Mouse (Mus musculus) midbrain, embryonic 16.5 days (tissue): ENCODE data around the gene Cnn1. TPM values are rescaled to one million over a fixed set of nuclear protein-coding genes. Genes with fewer than 3 reads are reported as not detected.
A peak's percentile ranks its signal among the peaks of the same experiment; 100 is the strongest.
"Not testable (repeated sequence)": the region's sequence is repeated elsewhere in the genome, so short reads cannot be mapped to it uniquely, and the experiment has no call there.

Experiments
- ATAC-seq: fragments of 200-750 bp; cut with Nextera tagmentation; 2 replicates; pipeline ENCODE4 v1.8.0; 2017; ENCODE audit warnings: moderate TSS enrichment
- H3K27ac ChIP-seq: fragments of 300-500 bp; sonication (generic); 2 replicates; pipeline ENCODE4 v1.5.1; 2014; ENCODE audit warnings: mild to moderate bottlenecking, low read length, mixed read lengths
- H3K27me3 ChIP-seq: fragments of 300-500 bp; sonication (generic); 2 replicates; pipeline ENCODE4 v1.6.1; 2014; ENCODE audit warnings: low read depth, low read length, mixed read lengths; ENCODE audit not compliant: control insufficient read depth, insufficient read depth
- H3K36me3 ChIP-seq: fragments of 300-500 bp; sonication (generic); 2 replicates; pipeline ENCODE4 v1.6.1; 2014; ENCODE audit warnings: mild to moderate bottlenecking, low read length, moderate library complexity, mixed read lengths; ENCODE audit not compliant: control insufficient read depth, insufficient read depth
- H3K4me1 ChIP-seq: fragments of 300-500 bp; sonication (generic); 2 replicates; pipeline ENCODE4 v1.6.1; 2014; ENCODE audit warnings: mild to moderate bottlenecking, low read length, mixed read lengths; ENCODE audit not compliant: control insufficient read depth, insufficient read depth
- H3K4me2 ChIP-seq: fragments of 300-500 bp; sonication (generic); 2 replicates; pipeline ENCODE4 v1.6.1; 2014; ENCODE audit warnings: mild to moderate bottlenecking, low read length, mixed read lengths
- H3K4me3 ChIP-seq: fragments of 300-500 bp; sonication (generic); 2 replicates; pipeline ENCODE4 v1.5.1; 2014; ENCODE audit warnings: low read depth, mild to moderate bottlenecking, low read length, moderate library complexity, mixed read lengths
- H3K9ac ChIP-seq: fragments of 300-500 bp; sonication (generic); 2 replicates; pipeline ENCODE4 v1.6.1; 2014; ENCODE audit warnings: low read depth, low read length, mixed read lengths
- H3K9me3 ChIP-seq: fragments of 300-500 bp; sonication (generic); replicated peaks from 2 replicates; pipeline ENCODE4 v1.6.1; 2014; ENCODE audit warnings: mild to moderate bottlenecking, low read length, mixed read lengths; ENCODE audit not compliant: control insufficient read depth, poor library complexity, severe bottlenecking
- WGBS: fragments of 180-500 bp; shearing (Covaris S2); extraction: QIAGEN DNeasy Blood & Tissue Kit; methylation state at CpG from one replicate; pipeline ENCODE4 v1.1.7; 2014; 5-methylcytosine and 5-hydroxymethylcytosine counted together
- polyA plus RNA-seq: library from polyadenylated mRNA; unstranded; fragments of >200 nt; fragmentation: Nextera tagmentation; extraction: Ambion mirVana; gene quantifications from 2 replicates; pipeline ENCODE4 v1.2.1, GENCODE M21; 2015

The Cnn1 gene
- polyA plus RNA-seq, 1 experiment from 2014 or later: 0.88 TPM

- H3K27me3 ChIP-seq: no peaks in the 10 kb centered on the region
- ATAC-seq: peak; percentile 79; the same call in 1 of the 2 replicates
- no peaks in the 10 kb centered on the region for H3K4me1 ChIP-seq
- WGBS: 54% methylated on average over 17 of the region's 17 CpGs
- no peaks in the 10 kb centered on the region for H3K9me3 ChIP-seq
- no peak overlapping the region for H3K4me3 ChIP-seq
- H3K36me3 ChIP-seq: no peaks in the 10 kb centered on the region
- H3K4me2 ChIP-seq: no peak overlapping the region
- H3K9ac ChIP-seq: no peak overlapping the region
- no peak overlapping the region for H3K27ac ChIP-seq
Measured at GRCm38 (mm10) chr9:22143108-22144037, 44.4 kb downstream of the Cnn1 start.

DNA sequence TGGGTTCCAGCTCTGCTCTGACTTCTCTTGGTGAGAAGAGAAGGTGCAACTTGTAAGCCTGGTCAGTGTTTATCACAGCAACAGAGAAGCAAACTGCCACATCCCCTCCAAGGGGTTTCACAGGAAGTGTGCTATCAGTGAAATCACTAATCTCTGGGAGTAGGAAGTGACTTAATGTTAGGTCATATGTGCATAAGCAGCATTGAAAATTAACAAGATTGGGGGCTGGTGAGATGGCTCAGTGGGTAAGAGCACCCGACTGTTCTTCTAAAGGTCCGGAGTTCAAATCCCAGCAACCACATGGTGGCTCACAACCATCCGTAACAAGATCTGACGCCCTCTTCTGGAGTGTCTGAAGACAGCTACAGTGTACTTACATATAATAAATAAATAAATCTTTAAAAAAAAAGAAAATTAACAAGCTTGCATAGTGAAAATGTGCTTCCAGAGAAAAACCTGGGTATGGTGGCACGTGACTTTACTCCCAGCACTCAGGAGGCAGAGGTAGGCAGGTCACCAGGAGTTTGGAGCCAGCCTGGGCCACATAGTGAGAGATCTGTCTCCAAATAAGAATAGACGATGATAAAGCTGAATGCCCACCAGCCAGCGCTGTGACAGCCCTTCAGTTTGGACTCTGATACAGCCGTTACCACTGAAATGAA is 45.4 kb downstream of the Cnn1 start:
- Histone ChIP-seq H3K9me3 (no peaks in the 10 kb centered on the region), H3K27me3 (no peaks in the 10 kb centered on the region), H3K27ac (no peak overlapping the region), H3K9ac (no peak overlapping the region), H3K4me3 (no peak overlapping the region), H3K4me2 (no peak overlapping the region), H3K4me1 (no peaks in the 10 kb centered on the region), H3K36me3 (no peaks in the 10 kb centered on the region)
- 82% methylated on average over 7 of the region's 8 CpGs for WGBS
- ATAC-seq: no peak

GRCm38 (mm10) chr9:22149426-22150248 is 50.6 kb downstream of the Cnn1 start:
- WGBS: 84% methylated on average over 20 of the region's 20 CpGs
- no peak overlapping the region for H3K27ac ChIP-seq
- no peak for ATAC-seq
- H3K4me2 ChIP-seq: no peak overlapping the region
- no peak overlapping the region for H3K4me3 ChIP-seq
- no peaks in the 10 kb centered on the region for H3K4me1 ChIP-seq
- H3K36me3 ChIP-seq: no peaks in the 10 kb centered on the region
- no peak overlapping the region for H3K9ac ChIP-seq
- no peaks in the 10 kb centered on the region for H3K27me3 ChIP-seq
- H3K9me3 ChIP-seq: no peaks in the 10 kb centered on the region

DNA sequence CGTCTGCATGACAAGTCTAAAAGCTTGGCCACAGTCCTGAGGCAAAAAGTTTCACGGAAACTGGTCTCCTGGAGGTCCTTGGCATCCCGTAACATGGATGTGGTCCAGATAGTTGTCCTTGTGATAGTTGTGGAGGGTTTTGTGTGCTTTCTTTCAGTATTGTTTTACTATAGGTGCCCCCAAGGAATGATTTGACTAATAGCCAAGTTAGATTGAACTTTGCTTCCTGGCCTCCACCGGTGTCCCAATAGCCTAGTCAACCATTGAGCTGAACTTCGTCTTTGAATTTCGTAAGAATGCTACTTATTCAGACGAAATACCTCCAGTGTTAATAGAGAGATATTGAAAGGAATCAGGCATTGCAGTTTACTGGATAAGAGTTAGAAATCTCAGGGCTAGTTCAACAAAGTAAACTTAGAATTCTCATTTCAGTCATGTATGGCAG is 51.3 kb downstream of the Cnn1 start:
- 85% methylated on average over 7 of the region's 7 CpGs for WGBS
- not testable (repeated sequence) for H3K9ac ChIP-seq, ATAC-seq

GRCm38 (mm10) chr9:22150946-22151345 is 51.9 kb downstream of the Cnn1 start:
- Histone ChIP-seq H3K27me3 (no peaks in the 10 kb centered on the region), H3K9me3 (no peaks in the 10 kb centered on the region), H3K36me3 (no peaks in the 10 kb centered on the region), H3K27ac (no peak overlapping the region), H3K4me2 (no peak overlapping the region), H3K9ac (no peak overlapping the region), H3K4me3 (no peak overlapping the region), H3K4me1 (no peaks in the 10 kb centered on the region)
- 89% methylated on average over 2 of the region's 2 CpGs for WGBS
- no peak for ATAC-seq

More for the DNA sequence above, 51.3 kb downstream of the Cnn1 start:
- H3K9me3 ChIP-seq, H3K4me2 ChIP-seq, H3K4me1 ChIP-seq, H3K4me3 ChIP-seq, H3K27ac ChIP-seq, H3K27me3 ChIP-seq, H3K36me3 ChIP-seq: not testable (repeated sequence)

GRCm38 (mm10) chr9:22153810-22154209 is 54.8 kb downstream of the Cnn1 start:
- Histone ChIP-seq H3K36me3 (no peaks in the 10 kb centered on the region), H3K4me1 (peaks cover 8% of the 10 kb centered on the region; the same call in 1 of the 2 replicates), H3K27ac (no peak overlapping the region), H3K9me3 (no peaks in the 10 kb centered on the region), H3K27me3 (no peaks in the 10 kb centered on the region), H3K4me3 (no peak overlapping the region), H3K4me2 (no peak overlapping the region), H3K9ac (no peak overlapping the region)
- WGBS: 89% methylated on average over 3 of the region's 3 CpGs
- no peak for ATAC-seq

- no peaks in the 10 kb centered on the region for H3K9me3 ChIP-seq
- 0 out of 2 replicates have a peak, but pooled peaks have one; percentile 4 for ATAC-seq
- no peaks in the 10 kb centered on the region for H3K27me3 ChIP-seq
- no peak overlapping the region for H3K27ac ChIP-seq
- H3K36me3 ChIP-seq: no peaks in the 10 kb centered on the region
- no peak overlapping the region for H3K4me2 ChIP-seq
- WGBS: 29% methylated on average over 10 of the region's 10 CpGs
- H3K4me3 ChIP-seq: no peak overlapping the region
- H3K4me1 ChIP-seq: peaks cover 8% of the 10 kb centered on the region; the same call in 1 of the 2 replicates
- H3K9ac ChIP-seq: no peak overlapping the region
Measured at GRCm38 (mm10) chr9:22155614-22156013, 56.6 kb downstream of the Cnn1 start.

DNA sequence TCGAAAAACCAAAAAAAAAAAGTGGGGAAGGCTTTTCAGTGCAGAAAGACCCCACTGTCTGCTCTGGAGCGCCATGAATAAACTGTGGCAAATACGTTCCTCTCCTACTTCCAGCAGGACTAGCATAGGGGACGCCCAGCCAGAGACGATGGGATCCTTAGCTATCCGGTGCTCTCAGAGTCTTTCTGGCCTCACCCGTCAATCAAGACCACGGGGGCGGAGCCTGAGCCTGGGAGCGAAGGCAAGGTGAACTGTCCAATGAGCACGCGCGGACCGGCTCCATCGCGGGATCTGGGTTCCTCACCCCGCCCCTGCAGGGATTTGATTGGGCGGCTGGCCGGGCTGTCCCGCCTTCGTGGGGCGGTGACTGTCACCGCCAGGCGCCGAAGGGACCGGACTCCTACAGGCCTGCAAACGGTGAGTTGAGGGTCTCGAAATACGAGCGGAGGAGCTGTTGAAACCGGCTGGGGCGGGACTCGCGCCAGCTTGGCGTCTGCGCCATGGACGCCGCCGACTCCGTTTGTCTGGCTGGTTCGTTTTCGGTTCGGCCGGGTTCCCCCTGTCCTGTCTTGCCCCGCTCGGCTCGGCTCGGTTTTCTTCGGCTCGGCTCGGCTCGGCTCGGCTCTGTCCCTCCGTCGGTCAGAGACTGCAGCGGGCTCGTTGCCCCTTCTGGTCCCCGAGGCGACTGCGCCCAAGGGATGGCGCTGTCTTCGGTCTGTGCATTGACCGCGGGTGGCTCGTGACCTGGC is 57.7 kb downstream of the Cnn1 start, which contains the start of gene Pigyl:
Gene Pigyl (plus strand): TSS at position 350 of the 749 bp plus-strand sequence.
- peak; percentile 98 for ATAC-seq
- peaks cover 8% of the 10 kb centered on the region; the same call in 1 of the 2 replicates for H3K4me1 ChIP-seq

More for the DNA sequence above, 57.7 kb downstream of the Cnn1 start, which contains the start of gene Pigyl:
- under 1% methylated on average over 65 of the region's 65 CpGs for WGBS
- Histone ChIP-seq H3K4me3 (peak within 1 kb of the TSS; percentile 69), H3K36me3 (no peaks in the 10 kb centered on the region), H3K9me3 (no peaks in the 10 kb centered on the region), H3K4me2 (peak within 1 kb of the TSS; percentile 57), H3K27ac (peak within 1 kb of the TSS; percentile 94), H3K27me3 (no peaks in the 10 kb centered on the region), H3K9ac (peak within 1 kb of the TSS; percentile 88)
